Mouse (Mus musculus) A20 (cell line): ENCODE measurements around the gene Map1b.

Source experiments
- DNase-seq: peaks from one replicate; pipeline ENCODE4 v3.0.0-alpha.2; 2011; ENCODE audit warnings: low read depth, low spot score

The Map1b gene

DNA sequence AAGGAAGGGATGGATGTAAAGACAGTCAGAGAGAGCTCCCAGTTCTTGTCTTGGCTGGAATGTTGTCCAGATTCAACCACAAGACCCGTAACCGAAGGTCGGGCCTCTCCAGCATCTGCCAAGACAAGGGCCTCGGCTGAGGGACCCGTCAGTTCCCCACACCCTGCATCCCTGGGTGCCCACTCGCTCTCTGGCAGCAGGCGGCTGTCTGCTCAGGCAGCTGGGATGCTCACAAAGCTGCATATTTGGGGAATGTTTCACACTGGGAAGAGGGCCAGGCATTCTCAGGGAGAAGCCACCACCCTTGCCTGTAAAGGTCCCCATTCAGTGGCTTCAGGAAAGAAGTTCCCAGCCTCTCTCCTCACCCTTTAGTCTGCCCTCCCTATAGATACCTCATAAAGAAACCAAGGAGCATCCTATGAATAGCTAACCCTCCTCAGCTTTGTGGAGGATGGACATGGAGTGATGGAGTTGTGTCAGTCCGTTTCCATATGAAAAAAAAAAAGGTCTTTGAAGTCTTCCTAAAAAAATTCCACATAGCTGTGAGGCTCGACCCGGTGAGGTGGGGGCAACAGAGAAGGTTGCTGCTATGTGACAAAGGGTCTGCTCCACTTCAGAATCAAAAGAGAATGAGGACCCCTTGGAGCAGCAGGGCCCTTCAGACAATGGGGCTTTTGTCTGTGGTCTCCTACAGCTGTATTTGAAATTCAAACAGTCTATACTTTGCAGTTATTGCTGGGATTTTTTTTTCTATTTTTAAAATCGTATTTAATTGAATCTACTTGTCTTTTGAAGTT lies 68.7 kb downstream of the Map1b start:
- no peak for DNase-seq

DNA sequence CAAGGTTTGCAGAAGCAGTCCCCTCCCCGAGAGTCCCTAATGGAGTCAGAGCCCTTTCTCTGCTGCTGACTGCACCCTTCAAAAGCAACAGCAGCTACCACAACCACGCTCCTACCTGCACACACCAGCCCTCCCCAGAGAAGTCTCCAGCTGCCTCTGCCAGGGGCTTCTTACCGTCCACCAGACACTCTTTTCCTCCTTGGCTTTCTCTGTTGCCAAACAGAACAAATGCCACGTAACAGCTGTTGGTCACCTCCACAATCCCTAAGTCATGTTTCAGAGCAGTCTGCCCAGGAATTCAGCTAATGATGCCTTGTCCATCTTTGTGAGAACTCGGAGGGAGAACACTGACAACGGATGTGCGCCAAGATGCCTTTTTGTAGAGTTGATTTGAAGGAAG lies 69.3 kb downstream of the Map1b start:
- no peak for DNase-seq

DNA sequence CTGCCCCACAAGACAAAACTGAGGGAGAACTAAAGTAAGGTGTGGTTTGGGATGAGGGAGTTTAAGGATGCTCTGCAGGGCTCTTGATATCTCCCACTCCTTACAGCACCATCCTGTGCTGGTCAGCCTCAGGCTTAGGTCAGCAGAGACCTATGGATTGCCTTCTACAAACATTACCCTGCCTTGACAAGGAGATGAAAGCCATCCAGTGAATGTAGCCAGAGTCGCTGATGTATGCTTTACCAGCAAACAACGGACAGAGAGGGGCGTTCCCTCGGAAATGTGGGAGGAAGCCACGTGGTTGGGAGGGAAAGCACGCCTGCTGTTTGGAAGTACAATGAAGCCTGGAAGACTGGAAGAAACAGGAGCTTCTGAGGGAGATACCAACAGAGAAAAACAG lies 71.5 kb downstream of the Map1b start:
- DNase-seq, result no peak

DNA sequence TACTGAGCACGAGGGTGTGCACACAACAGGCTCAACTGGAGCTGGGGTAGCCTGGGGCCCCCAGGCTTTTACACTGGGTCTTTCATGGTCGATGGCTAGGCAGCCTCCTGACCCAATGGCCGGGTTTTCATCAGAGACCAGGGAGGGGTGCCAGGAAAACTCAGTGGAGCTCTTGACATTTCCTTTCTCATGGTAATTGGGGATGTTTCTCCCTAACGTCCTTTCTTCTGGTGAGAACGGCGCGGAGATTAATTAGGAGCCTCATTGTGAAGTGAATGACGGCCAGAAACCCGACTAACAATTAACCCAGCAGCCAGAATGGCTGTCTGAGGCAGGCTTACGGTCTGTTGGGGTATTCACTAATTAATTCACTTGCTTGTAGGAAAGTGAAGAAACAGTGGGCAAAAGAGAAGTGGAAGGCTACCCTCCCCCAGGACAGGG lies 71.9 kb downstream of the Map1b start:
- DNase-seq, result no peak

DNA sequence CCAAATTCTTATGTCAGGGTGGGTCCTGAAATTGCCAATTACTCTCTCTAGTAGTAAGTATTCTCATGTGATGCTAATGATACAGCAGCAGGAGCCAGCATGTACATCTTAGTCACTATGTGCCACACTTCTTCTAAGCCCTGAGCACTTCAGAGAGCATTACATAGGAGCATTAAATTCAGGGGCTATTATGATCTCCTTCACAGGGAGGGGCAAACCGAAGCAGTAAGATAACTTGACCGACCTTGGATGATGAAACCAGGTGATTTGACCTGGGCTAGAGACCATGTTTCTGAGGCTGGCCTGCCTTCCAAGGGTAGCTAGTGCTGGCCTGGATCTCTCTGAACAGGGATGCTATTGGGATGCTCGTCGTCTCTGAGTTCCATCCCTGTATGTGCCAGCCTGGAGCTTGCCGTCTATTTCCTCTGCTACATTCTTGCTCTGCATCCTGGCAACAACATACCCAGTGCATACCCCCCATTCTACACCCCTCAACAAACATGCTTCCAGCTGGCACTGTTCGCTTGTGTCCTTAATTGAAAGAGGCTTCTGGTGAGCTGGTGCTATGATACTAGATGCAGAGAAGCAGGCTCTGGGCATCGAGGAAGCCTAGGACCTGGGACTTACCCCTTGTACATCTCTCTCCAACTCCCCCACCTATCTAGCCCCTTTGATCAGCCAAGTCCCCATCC lies 72.7 kb downstream of the Map1b start:
- DNase-seq, result no peak

DNA sequence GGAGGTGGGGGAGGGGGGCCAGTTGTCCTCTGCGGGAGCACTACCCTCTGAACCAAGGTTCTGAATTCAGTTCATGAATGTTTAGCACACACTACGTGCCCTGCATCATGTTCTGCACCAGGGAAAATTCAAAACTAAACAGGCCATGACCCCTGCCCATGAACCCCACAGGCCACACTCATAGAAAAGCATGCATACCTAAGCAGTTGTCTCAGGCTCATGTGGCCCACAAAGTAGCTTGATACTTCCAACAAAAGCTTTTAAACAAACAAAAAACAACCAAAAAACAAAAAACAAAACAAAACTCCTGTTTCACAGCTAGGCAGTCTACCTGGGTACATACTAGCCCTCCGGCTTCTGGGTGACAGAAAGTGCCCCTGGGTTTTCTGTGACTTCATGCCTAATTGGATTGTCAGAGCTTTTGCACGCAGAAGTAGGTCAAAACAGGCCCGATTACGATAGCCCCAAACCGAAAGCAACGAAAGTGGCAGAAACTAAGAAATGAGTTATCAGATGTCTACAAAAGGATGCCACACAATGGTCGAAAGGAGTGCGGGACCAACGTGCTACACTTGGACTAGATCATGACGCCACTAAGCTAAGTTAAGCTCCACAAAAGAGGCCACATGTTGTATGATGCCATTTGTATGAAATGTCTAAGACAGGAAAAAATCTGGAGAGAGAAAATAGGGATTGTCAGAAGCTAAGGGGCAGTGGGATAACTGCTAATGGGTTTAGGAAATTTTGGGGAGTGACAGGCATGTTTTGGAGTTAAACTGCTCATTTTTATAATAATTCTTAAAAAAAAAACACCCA lies 73.7 kb downstream of the Map1b start:
- no peak for DNase-seq

DNA sequence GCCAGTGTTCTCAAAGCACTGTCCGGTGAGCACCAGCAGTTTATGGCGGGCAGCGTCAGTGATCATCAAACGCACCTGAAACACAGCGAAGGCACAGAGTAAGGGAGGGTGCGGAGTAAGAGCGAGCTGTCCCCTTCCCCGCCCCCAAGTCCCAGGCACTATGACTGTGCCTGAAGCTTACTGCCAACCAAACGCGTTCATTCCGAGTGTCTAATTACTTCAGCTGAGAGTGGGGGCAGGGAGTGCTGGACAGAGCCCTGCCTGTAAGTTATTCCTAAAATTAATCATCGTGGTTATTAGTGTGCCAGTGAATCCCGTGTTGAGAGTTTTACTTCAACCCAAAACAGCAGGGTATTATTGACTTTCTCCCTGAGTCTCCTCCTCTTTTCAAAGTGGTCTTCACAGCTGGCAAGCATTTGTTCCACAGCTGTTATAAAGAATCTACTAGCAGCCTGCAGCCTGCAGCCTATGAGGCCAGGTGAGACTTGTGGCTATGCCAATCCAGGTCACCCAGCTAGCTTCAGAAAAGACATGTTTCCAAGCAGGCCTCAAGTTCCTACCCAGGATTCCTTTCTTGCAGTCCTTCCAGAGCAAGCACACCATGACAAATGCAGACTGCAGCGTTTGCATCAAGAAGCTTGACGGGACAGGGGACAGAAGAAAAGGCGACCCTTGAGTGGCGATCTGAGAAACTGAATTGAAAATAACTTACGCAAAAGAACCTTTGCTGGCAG lies 74.5 kb downstream of the Map1b start:
- no peak for DNase-seq

DNA sequence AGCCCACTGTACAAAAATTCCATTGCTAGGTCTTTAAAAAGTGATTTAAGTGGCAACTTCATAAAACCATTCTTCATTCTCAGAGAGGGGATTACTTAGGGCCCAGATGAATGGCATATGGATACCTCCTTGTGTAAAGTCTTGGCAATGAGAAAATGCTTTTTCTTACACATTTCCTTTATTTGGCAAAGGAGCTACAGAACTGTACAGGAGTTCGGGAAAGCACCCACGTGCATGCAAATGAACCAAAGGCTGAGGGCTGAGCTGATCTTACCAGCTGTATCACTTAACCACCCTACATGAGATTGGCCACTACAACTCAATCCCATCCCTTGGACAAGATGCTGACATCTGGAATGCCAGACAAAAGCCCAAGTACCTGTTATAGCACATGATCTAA lies 76.1 kb downstream of the Map1b start:
- DNase-seq, result no peak

DNA sequence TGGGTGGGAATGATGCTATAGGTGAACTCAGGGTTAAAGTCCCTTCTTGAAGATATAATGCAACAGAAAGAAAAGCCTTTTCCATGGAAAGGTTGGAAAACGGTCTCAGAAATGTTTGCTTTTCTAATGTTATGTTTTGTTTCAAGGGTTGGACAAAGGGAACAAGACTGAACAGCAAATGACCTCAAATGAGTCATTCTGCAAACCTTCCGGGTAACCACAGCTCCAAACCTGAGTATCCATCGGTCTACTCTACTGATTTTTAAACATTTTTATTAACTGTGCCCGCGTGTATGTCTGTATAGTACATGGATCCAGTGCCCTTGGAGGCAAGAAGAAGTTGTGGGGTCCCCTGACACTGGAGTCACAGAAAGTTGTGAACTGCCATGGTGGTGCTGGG lies 77.0 kb downstream of the Map1b start:
- no peak for DNase-seq

DNA sequence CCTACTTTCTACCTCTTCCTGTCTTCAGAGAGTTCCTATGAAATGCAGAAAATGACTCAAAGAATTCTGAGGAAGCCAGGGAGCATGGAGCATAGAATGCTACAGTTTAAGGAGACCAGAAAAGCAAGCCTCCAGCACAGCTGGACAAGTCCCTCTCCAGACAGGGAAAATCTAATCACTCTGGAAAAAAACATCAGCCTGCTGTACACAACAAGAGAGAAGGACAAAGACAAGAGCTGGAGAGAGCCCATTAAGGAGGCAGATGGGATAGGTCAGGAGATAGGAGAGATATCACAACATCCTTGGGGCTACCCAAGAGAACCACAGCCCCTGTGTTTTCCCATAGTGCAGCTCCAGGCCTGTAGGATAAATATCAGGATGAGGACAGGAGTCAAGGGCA lies 79.3 kb downstream of the Map1b start:
- DNase-seq, result no peak

DNA sequence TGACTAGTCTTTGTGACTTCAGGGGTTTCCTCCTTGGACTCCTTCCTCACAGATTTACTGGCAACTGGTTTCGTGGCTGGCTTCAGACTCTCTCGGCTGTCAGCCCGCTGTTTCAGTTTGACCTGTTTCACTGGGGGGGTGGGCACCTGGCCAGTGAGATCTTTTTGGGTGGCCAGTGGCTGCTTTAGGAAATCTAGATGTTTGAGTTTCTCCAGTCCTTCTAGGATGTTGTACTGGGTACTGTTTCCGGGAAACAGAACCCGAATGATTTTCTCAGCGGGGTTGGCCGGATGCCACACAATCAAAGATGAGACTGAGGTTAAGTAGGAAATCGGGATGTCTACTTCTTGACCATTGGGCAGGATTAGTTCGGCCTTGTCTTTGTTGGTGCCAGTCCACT lies 81.8 kb downstream of the Map1b start:
- DNase-seq, result no peak

DNA sequence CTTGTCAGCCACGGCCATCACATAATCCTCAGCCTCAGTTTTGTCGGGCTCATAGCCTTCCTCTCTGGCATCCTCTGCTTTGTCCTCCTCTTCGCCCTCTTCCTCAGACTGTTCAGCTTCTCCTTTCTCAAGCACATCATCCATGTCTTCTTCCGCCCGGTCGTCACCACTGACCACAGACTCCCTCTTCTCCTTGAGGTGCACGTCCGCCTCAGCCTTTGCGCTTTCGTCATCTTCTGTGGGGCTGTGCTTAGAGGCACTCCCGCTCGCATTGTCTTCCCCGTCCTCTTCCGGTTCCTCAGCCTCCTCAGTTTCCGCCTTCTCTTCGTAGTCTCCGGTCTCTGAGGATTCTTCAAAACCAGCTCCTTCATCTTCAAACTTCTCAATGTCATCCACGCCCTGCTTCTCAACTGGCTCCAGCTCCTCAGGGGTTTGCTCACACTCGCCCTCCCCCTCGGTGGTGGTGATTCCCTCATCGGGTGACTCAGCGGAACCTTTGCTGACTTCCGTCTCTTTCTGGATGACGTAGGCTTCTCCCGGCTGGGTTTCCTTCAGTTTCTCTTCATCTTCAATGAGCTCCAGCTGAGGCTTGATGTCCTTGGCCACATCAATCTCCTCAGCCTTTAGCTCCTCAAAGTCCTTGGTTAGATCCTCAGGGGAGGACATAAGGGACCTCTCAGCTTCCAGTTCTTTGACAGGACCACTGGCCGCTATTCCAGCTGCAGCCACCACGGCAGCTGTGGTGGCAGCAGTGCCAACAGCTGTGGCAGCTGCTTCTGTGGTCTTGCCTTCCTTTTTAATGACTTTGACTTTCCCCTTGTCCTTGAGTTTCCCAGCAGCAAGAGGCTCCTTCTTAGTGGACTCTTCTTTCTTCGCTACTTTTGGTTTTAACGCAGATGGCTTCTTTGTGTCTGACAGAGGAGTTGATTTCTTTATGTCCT lies 83.0 kb downstream of the Map1b start:
- peak; percentile 41 for DNase-seq

DNA sequence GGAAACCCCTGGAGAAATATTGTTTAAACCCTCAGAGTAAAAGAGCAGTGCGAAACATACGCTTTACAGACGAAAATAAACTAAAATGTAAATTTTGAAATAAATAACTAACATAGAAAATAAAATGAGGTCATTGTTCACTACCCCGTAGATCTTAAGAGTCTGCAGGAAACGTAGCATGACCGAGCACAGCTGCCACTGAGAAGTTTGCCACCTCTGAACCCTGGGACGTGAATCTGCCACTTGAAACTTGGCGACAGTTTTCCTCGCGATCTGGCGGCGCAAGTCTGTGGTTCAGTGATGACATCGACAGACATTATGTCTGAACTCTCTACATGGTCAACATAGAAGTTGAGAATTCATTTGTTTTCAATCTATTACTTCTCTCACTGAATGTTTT lies 92.8 kb downstream of the Map1b start:
- peak; percentile 33 for DNase-seq

DNA sequence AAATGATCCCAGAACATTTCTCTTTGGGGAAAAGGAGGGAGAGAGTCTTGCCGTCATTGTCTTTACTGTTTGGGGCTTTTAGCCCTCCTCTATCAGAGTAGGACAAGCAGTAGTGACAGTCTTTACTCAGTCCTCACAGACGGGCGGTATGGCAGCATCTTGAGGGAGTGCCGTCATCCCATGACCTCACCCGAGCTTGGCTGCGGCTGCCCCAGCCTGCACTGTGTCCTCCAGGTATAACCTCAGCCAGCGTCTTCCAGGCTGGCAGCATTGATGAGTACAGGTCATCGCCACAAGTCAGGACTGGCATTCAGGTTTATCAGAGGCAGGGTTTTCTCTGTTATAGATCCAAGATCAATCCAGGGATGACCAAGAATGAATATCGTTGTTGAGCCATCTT lies 99.7 kb downstream of the Map1b start:
- no peak for DNase-seq

DNA sequence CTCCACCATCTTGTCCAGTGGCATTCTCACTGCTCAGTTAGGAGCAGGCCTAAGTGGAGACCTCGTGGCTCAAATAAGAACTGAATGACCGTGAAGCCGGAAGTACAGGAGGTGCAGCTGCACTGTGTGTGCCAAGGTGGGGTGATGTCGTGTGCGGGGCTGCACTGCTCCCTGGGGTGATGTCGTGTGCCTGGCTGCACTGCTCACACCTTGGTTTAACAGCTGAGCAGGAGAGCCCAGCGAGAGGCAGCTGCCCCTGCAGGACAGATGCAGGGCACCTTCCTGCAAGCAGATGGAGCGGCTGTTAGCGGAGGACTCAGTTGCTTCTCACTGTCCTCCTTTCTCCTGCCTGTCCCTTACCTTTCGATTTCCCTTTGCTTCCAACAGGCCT lies 102.0 kb downstream of the Map1b start:
- no peak for DNase-seq

DNA sequence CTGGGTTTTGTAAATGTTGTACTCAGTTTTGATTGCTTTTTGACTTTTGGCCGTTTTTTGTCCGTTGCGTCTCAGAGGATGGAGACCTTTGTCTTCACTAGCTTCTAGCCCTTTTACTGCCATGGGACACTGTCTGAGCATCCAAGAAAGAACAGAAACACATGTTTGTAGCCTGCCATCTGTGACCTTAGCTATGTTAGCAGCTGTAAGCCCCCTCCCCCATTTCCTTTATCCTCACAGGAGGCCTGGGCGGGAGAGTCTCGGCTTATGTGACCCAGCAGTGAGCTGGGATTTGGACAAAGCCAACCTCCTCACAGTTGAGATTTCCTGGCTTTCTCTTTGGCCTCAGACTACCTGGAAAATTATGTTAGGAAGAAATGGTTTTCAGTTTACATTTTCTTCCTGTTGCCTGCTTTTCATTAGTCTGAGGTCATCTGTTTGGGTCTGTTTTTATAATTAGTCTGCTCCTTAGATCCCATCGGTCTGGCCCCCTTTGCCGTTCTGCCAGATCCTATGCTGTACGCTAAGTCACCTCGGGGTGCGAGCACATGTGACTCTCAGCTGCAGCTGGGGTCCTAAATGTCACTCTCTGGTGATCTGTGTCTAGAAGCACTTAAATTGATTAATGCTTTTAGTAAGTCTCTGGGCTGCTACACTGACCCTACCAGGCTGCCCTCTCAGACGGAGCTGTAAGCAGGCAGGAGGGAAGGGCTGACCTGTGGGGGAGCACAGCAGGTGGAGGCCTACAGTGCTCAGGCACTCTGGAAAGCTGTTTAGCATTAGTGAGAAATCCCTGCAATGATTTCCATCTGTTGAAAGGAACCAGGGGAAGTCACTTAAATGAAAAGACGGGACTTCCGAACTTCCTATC lies 102.6 kb downstream of the Map1b start:
- no peak for DNase-seq

DNA sequence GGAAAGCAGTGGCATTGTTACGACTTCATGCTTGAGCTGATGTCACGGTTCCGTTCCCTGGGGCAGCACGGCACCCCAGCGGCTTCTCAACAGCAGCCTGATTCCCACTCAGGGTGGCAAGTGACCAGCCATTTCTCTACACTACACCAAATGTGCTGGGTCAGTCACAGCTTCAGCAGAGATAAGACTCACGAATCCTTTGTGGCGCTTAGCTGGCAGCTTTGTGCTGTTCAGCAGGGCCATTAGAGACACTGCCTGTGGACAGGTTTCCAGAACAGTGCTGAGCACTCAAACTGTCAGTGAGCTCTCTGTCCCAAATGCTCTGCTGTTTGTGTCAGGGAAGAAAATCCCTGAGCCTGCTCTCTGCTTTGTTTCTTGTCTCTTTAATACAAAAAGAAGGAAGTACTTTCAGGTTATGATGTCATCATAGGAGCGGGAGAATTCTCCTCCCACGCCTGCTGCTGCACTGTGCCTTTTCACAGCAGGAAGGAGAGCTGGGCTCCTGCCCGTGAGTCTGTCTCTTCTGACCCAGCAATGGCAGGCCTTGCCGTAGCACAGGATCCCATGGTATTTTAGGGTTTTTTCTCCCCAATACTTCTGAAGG lies 103.8 kb downstream of the Map1b start:
- no peak for DNase-seq

DNA sequence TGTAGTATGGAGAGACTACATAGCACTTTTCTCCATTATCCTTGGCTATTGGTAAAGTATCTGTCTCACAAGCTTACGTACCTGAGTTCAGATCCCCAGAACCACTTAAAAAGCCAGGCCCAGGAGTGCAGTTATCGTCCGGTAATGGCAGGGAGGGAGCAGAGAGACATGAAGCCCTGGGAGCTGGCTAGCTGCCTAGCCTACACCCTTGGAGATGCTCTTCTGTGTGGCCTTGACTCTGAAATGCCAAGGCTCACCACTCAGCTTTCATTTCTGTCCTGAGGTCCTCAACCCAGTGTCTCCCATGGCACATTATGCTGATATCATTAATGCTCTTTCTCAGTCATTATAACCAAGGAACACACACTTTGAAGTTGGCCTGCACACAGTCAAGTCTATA lies 104.6 kb downstream of the Map1b start:
- no peak for DNase-seq
